Mouse (Mus musculus) left cerebral cortex, adult 2 months (tissue): ENCODE results near the gene Zfp3. TPM values are rescaled to one million over a fixed set of nuclear protein-coding genes. Genes with fewer than 3 reads are reported as not detected.
"Not testable (repeated sequence)": the region's sequence is repeated elsewhere in the genome, so short reads cannot be mapped to it uniquely, and the experiment has no call there.

Experiments
- DNase-seq, 2 experiments: peaks; one replicate each; pipeline ENCODE4 v3.0.0; 2021 to 2022; ENCODE audit warnings: low spot score in 2 of 2, mixed read lengths in 1 of 2; ENCODE audit errors: extremely low spot score in 1 of 2
- H3K27ac ChIP-seq: fragments of 200-600 bp; 2 replicates; pipeline ENCODE4 v1.8.1; 2022
- H3K4me3 ChIP-seq: fragments of 200-600 bp; 2 replicates; pipeline ENCODE4 v1.8.1; 2022
- CTCF ChIP-seq: fragments of 200-600 bp; IDR thresholded peaks from 2 replicates; pipeline ENCODE4 v1.8.1; 2022; ENCODE audit warnings: antibody characterized with exemption, mild to moderate bottlenecking, moderate library complexity
- intact Hi-C: fragments of 180-260 bp; cut with DNase I; formaldehyde crosslinking; loops from one replicate; pipeline ENCODE4 v1.15.1; 2025
- total RNA-seq, 2 experiments: library from RNA; stranded (reverse); gene quantifications; 2 replicates each; pipeline ENCODE4 v1.2.3; 2021

Gene Zfp3
- total RNA-seq, 2 experiments from 2014 or later = 18.2 to 19.5 TPM

GRCm38 (mm10) chr11:70762641-70763040, 1.4 kb upstream of the Zfp3 start:
- no peak for TF ChIP-seq CTCF
- intact Hi-C loops = loop anchor here (5.0 kb wide), 1 partner anchor 350 kb away; the partner anchor contains the start of gene Pelp1
- H3K27ac ChIP-seq = no peak overlapping the region
- DNase-seq = no peak
- H3K4me3 ChIP-seq = no peak overlapping the region

- Histone ChIP-seq H3K4me3 (peak overlapping the region; percentile 72), H3K27ac (peak overlapping the region; percentile 93)
- TF ChIP-seq CTCF = no peak
- DNase-seq = no peak
- intact Hi-C loops = loop anchor here (5.0 kb wide), 1 partner anchor 351 kb away; the partner anchor contains the start of gene Pelp1
These were observed 450 bp upstream of the Zfp3 start for GRCm38 (mm10) chr11:70763582-70763935.

- Histone ChIP-seq H3K4me3 (no peak overlapping the region), H3K27ac (no peak overlapping the region)
- intact Hi-C loops = no loop called here
- no peak for DNase-seq
- no peak for TF ChIP-seq CTCF
These were observed 1.9 kb downstream of the Zfp3 start for GRCm38 (mm10) chr11:70765776-70766445.

GRCm38 (mm10) chr11:70770804-70771203, 6.8 kb downstream of the Zfp3 start:
- Histone ChIP-seq H3K27ac (no peak overlapping the region), H3K4me3 (no peak overlapping the region)
- no peak for DNase-seq
- intact Hi-C loops = no loop called here
- no peak for TF ChIP-seq CTCF

GRCm38 (mm10) chr11:70776830-70777571, 13.0 kb downstream of the Zfp3 start:
- intact Hi-C loops = loop anchor here (5.0 kb wide), 1 partner anchor 40 kb away; no protein-coding TSS in a partner anchor
- peak; percentile 89 for TF ChIP-seq CTCF
- DNase-seq = peak; percentile 65 to 72
- H3K27ac ChIP-seq = no peak overlapping the region
- H3K4me3 ChIP-seq = no peak overlapping the region

- Histone ChIP-seq H3K27ac (no peak overlapping the region), H3K4me3 (no peak overlapping the region)
- TF ChIP-seq CTCF = no peak
- DNase-seq = no peak
- intact Hi-C loops = loop anchor here (5.0 kb wide), 1 partner anchor 40 kb away; no protein-coding TSS in a partner anchor
These were observed 13.6 kb downstream of the Zfp3 start for GRCm38 (mm10) chr11:70777634-70778033.

- not testable (repeated sequence) for DNase-seq, H3K27ac ChIP-seq, H3K4me3 ChIP-seq
- intact Hi-C loops = loop anchor here (5.0 kb wide), 1 partner anchor 39 kb away; no protein-coding TSS in a partner anchor
- peak; percentile 64 for TF ChIP-seq CTCF
These were observed 14.0 kb downstream of the Zfp3 start for GRCm38 (mm10) chr11:70778058-70778457.

- DNase-seq = no peak
- no peak overlapping the region for H3K27ac ChIP-seq
- H3K4me3 ChIP-seq = no peak overlapping the region
- intact Hi-C loops = no loop called here
- no peak for TF ChIP-seq CTCF
These were observed 21.9 kb downstream of the Zfp3 start for GRCm38 (mm10) chr11:70785908-70786307.

GRCm38 (mm10) chr11:70787052-70787451, 23.0 kb downstream of the Zfp3 start:
- no peak for TF ChIP-seq CTCF
- intact Hi-C loops = no loop called here
- Histone ChIP-seq H3K27ac (no peak overlapping the region), H3K4me3 (no peak overlapping the region)
- no peak for DNase-seq

- no peak overlapping the region for H3K27ac ChIP-seq
- H3K4me3 ChIP-seq = no peak overlapping the region
- intact Hi-C loops = no loop called here
- TF ChIP-seq CTCF = no peak
- DNase-seq = no peak
These were observed 25.1 kb downstream of the Zfp3 start for GRCm38 (mm10) chr11:70788972-70789655.

- intact Hi-C loops = no loop called here
These were observed 26.4 kb downstream of the Zfp3 start for GRCm38 (mm10) chr11:70790426-70790825.

More at GRCm38 (mm10) chr11:70790426-70790825, 26.4 kb downstream of the Zfp3 start:
- no peak for TF ChIP-seq CTCF
- DNase-seq = no peak
- Histone ChIP-seq H3K27ac (no peak overlapping the region), H3K4me3 (no peak overlapping the region)
